Mouse (Mus musculus) T-helper 17 cell (primary cell): Measurements from ENCODE around the gene Fam240a.

Experiments
- in situ Hi-C, 2 experiments: fragments of 300-600 bp; cut with MboI, MseI; formaldehyde crosslinking; loops; 1 replicate in 1 of 2; 2 replicates in 1 of 2; pipeline ENCODE4 v1.15.1; 2025; ENCODE audit warnings: high pct_unique_total_duplicates in 2 of 2

The Fam240a gene

DNA sequence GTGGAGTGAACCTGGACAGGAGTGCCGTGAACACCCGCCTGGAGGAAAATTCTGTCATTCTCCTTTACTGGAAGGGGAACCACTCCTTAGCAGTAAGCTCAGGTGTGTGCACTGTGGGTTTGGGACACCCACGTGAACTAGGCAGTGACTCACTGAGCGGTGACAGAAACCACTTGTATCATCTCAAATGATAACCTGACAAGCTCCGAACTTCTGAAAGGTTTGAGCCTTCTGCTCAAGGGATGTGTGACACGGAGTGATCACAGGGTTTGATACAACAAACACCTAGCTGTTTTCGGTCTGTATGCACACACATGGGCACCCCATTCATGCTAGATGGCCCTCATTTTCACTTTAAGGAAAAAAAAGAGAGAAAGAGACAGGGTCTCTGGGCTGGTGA lies at the start of gene Fam240a:
Gene Fam240a (minus strand): TSS at position 76 of the 400 bp plus-strand sequence.
- in situ Hi-C loops, result loop anchor here in 1 of 2 experiments (25.0 kb wide), 1 partner anchor 1854 kb away; the partner anchor contains the start of genes Atrip and Trex1

DNA sequence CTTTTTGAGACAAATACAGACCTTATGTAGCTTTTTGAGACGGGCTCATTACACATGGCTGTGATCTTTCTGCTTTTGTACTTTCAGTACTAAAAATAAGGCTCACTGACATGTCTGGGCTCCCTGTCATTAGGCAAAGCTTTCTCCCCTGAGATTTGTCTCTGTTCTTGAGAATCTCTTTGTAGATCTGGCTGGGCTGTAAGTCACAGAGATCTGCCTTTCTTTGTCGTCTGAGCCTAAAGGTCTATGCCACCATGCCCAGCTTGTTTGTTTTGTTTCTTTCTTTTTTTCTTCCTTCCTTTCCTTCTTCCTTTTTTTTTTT lies 49.2 kb upstream of the Fam240a start:
- in situ Hi-C loops, result no loop called here

DNA sequence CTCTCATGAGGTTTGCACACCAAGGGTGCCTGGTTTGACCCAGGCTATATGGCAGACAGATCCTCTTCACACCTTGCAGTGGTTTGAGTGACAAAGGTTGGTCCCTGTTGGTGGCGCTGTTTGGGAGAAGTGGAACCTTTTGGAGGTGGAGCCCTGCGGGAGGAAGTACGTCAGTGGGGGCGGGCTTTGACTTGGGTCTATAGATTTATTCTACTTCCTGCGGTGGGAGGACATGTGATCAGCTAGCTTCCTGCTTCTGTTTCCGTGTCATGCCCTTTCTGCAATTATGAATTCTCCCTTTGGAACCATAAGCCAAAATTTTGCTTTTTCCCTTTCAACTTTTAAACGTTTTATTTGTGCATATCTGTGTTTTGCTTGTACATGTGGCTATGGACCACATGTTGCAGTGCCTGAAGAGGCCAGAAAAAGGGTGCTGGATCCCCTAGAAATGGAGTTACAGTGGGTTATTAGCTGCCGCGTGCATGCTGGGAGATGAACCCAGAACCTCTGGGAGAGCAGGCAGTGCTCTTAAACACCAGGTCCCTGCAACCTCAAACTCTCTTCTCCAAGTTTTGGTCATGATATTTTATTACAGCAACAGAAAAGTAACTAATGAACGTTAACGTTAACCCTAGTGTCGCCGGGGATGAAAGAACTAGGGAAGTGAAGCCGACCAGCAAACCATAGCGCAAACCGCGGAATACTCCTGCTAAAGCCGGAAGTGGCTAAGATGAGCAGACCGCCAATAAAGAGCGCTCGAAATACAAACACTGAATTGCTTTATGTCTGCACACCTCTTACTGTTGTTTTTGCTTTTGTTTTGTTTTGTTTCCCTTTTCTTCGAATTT lies 48.6 kb upstream of the Fam240a start:
- in situ Hi-C loops, result no loop called here

DNA sequence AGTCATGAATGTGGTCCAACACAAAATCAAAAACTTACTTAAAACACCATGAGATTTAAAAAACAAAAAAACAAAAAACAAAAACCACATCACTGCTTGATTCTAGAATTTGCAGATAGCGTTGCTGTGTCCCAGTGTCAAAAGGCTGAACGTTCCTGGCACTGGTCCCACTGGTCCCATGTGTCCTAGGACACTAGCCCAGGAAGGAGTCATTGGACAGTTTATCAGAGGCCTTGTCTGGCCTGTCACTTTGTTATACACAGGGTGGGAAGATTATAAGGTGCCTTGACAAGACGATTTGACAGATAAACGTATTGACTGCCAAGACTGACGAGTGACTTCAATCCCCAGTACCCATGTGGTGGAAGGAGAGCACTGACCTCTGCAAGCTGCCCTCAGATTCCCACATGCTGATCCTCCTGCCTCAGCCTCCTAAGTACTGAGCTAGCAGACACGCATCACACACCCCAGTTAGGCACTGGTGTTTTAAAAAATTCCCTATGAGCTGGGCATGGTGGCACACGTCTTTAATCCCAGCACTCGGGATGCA lies 47.0 kb upstream of the Fam240a start:
- in situ Hi-C loops, result no loop called here

DNA sequence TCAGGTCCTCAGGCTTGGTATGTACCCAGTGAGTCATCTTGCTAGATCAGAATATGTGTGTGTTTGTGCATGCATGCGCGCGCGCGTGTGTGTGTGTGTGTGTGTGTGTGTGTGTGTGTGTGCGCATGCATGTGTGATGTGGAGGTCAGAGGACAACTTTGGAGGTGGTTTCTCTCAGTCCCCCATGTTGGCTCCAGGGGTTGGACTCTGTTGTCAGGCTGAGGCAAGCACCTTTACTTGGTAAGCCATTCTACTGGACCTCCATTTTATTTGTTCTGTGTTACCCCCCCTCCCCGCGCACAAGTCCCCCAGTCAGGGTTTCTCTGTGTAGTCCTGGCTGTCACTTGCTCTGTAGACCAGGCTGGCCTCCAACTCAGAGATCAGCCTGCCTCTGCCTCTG lies 44.7 kb upstream of the Fam240a start:
- in situ Hi-C loops, result no loop called here

DNA sequence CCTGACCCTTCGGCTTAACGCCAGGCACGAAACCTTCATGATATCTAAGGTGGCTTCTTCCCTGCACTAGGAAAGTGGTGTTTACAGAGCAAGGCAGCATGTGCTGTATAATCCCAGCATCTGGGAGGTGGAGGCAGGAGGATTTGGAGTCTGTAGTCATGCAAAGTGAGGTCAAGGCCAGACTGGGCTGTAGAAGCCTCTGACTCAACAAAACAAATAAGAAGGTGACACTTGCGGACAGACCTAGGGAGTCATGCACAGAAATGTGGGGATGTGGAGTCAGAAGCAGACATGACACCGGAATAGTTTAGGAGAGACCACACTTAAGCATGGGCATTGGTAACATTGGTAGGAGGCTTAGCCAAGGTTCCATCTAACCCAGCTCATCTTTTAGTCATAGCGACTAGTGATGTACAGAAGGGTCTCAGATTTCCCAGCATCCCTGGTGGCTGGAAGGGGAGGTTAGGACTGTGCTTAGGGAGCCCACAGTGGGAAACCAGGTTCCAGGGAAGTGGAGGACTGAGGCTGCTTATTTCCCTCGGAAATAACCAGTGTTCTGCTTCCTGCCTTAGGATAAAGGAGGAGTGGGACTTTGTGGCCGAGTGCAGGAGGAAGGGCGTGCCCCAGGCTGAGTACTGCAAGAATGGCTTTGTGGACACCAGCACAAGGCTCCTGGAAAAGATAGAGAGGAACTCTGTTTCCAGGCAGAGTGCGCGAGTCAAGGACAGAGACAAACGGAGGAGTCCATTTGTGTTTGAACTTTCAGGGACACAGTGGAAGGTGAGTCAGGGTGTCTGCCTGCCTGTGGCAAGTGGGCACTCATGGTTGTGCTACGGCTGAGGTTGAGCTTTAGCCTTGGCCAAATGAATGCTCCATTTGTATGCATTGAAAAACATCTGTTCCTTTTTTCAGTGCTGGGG lies 43.8 kb upstream of the Fam240a start:
- in situ Hi-C loops, result no loop called here

DNA sequence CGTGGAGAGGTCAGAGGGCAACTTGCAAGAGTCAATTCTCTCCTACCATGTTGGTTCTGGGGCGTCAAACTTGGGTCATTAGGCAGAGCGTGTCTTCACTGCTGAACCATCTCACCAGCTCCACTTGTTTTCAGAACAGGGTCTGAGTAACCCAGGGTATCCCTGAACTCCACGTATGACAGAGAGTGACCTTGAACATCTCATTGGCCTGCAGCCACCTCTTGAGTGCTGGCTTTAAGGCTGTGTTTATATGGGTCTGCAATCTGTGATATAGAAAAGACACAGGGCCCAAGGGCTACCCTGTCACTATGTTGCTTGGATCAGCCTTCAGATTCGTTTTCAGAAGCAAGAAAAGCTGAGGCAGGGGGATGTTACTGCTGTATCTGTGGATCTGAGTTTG lies 43.0 kb upstream of the Fam240a start:
- in situ Hi-C loops, result no loop called here

DNA sequence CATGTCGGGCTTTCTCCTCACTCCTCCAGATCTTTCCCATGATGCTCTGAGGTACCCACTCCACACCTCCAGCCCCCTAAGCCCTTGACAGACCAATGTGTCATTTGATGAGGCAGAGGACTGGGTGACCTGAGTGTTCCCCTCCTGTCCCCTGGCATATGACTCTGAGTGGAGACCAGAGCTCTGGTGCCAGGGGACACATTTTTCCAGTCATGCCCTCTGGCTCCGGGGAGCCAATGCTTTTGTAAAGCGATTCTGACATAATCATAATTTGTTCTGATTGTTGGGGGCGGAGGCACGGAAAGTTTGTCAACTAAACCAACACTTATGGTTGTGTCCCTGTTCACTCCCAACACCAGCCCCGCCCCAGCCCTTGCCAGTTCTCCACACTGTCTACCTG lies 39.3 kb upstream of the Fam240a start:
- in situ Hi-C loops, result no loop called here

DNA sequence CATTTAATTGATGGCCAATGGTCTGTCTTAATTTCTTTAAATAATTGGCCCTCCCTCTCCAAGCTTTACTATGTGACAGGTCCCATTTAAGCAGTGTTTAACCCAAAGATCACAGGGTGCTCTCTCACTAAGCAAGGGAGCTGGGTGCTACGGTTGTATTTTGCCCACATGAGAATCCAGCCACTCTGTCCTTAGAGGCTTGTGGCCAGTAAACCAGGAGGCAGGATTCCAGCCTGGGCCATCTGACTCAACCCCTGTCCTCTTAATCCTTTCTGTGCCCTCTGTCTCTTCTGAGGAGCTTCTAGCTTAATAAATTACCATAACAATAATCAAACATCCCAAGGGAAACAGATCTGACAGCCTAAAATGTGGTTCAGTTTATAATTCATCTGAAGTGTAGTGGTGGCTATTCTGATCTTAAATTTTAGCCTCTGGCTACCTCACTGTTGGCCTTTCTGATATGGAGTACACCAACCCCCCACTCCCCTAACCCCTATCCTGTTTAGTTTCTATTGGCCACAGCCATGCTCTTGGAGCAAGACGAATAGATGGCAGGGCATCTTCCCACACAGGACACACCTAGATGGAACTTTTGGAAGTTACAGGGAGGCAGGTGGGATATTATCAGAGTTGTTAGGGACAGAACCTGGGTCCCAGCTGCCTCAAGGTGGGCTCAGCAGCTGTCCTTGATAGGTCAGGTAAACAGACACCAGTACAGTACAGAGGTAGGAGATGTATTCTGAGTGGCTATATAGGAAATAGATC lies 38.2 kb upstream of the Fam240a start:
- in situ Hi-C loops, result no loop called here

DNA sequence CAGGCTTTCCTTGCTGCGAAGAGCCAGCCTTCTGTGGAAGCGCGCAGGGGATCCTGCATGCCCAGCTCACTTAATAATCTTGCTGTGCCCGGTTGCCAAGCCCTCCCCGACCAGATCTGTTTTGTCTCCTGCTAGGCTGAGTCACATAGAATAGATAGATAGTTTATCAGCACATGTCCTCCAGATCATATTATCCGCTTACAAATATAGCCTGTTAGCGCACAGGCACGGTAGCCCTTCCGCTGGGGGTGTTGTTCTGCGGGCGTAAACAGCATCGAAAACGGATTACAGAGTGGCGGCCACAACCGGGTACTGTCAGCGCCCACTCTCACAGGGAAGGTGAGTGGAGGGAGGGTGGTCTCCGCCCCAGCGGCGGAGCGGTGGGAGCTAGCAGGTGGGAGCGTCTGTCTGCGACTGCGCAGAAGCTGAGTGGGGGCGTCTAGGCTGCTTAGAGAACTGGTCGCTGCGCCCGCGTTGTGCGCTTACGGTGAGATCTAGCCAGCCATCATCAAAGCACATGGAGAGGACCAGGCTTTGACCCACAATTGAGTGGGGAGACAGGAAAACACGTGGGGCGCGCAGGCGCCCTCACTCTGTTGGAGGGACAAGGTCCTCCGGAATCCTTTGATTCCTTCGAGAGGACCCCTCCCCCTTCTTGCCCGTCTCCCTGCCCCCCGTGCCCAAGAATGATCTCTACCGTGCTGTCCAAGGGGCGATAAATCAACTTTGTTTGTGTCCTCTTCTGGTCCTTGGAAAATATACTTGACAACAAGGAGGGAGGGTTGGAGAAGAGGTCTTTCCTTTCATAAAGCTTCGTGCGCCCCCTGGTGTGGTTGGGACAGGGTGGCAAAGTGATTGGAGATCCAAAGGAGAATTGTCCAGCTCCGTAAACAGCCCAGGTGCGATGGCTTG lies 37.1 kb upstream of the Fam240a start:
- in situ Hi-C loops, result no loop called here

DNA sequence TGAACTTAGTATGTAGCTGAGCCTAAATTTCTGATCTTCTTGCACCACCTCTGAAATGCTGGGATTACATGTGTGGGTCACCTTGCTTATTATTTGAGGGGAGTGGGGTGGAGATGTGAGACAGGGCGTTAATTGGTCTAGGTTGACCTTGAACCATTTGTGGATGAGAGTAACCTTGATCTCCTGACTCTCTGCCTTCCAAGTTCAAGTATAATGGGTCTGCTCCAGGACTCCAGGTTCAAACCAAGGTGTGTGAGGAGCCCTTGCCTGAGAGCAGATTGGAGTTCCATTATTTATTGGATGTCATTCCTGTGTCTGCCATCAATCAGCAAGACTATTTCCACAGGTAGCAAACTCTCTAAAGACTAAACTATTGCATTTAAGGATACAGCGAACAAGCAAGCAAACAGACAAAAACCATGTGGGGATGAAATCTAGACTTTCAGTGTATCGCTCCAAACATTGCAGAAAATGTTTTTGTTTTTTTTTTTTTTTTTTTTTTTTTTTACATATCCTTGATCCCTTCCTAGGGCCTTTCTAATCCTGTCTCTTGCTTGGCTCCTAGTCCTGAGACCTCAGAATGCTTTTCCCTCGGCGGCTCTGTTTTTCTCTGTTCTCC lies 36.4 kb upstream of the Fam240a start:
- in situ Hi-C loops, result no loop called here

DNA sequence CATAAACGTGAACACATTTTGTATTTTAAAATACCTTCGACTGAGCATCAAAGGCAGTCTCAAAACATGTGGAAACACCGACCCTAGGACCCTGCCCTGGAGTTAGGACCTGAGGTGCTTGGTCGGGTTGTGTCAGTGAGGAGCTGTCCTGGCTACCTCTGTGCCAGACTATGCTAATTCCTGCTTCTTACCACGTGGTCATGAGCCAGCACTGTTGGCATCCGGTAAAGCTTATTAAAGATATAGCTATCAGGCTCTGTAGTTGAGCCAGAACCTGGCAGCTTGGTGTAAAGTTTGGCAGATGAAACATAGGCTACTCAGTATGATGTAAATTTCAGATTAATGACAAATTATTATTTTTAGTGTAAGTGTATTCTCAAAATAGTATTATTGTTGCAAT lies 35.7 kb upstream of the Fam240a start:
- in situ Hi-C loops, result no loop called here

DNA sequence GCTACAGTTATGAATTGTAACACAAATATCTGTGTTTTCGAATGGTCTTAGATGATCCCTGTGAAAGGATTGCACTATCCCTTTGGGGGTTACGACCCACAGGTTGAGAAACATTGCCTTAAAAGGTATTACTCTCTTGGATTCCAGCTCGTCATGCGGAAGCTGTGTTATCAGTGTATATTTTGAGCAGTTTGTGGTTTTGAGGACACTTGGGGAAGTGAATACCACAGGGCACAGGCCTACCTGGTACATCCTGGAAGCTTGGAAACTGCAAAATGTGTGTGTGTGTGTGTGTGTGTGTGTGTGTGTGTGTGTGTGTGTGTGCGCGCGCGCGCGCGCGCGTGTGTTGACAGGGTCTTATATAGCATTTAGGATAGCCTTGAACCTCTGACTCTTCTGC lies 35.2 kb upstream of the Fam240a start:
- in situ Hi-C loops, result no loop called here

DNA sequence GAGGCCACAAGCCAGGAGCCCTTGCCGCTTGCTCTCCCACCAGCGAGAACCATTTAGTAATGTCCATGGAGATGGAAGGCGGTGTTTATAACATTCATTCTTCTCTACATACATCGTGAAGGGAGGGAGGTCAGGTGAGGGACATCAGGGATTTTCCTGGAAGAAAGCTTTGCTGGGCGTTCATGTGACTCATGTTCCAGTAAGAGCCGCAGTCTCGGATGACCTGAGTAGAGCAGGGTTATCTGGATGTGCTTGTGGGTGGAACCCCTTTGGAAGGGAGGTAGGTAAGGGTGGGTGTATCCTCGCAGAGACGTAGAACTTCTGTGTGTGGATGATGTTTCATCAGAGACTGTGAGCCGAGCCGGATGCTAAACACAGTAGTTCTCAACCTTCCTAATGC lies 34.7 kb upstream of the Fam240a start, which contains the start of gene Lrrc2:
Gene Lrrc2 (plus strand): TSS at position 149 of the 400 bp plus-strand sequence.
- in situ Hi-C loops, result no loop called here

DNA sequence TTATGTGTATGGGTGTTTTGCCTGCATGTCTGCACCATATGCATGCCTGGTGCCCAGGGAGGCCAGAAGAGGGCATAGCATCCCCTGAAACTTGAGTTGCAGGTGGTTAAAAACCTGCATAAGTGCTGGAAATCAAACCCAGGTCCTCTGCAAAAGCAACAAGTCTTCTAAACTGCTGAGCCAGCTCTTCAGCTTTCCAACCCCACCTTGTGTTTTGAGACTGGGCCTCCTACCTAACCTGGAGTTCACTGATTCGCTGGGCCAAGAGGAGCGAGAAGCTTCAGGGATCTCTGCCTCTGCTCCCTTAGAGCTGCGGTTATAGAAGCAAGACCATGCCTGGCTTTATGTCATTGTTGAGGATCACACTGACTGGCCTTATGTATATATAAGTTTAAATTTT lies 33.4 kb upstream of the Fam240a start:
- in situ Hi-C loops, result no loop called here

DNA sequence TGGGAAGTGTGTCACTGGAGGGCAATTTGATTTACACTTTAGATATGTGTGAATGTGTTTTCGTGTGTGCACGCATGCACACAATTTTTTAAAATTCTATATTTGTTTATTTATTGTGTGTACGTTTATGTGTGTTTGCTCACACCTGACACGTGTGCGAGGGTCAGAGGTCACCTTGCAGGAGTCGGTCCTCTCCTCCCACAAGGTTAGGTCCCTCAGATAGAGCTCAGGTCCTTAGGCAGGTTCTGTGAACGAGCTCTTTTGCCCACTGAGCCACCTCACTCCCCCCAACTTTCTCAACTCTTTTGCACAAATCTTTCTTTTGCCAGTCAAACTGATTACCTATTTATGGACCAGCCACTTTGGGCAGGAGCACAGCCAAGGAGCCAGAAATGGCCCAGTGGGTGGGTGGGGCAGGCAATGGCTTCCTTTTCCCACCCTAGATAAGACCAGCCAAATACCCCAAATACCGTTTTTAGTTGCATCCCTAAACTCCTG lies 32.2 kb upstream of the Fam240a start:
- in situ Hi-C loops, result no loop called here

DNA sequence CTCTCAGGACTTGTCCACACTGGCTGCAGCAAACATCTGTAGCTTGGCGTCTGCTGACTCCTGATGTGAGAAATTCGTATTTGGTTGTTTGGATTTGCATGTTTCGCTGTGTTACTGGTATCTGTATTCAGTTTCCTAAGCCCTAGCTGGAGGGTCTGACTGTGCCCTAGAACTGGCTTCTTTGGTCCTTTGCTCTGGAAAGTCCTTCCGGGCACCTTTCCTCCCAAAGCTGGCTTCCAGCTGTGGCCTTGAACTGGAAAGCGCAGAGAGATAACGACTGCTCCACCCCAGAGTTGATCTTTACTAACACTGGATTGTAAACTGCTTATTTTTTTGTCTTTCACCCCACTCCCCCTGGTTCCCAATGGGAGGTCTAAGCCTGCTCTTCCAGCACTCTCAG lies 31.2 kb upstream of the Fam240a start:
- in situ Hi-C loops, result no loop called here

DNA sequence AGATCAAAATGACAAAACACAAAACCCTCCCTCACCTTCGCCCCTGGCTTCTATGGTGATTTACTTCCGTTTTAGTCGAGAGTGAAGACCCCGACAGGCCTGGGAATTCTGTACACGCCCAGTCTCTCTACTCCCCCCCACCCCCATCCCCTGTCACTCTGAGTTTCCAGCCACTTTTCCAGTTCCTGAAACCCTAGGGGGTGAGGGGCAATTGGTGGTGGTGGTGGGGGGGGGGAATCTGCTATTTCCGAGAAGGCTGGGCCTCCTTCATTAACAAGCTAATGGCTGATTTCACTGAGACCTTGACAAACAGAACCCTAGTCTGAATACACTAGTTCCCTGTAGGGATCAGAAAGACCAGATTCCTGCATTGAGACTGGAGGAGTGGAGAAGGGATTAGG lies 30.6 kb upstream of the Fam240a start:
- in situ Hi-C loops, result no loop called here

DNA sequence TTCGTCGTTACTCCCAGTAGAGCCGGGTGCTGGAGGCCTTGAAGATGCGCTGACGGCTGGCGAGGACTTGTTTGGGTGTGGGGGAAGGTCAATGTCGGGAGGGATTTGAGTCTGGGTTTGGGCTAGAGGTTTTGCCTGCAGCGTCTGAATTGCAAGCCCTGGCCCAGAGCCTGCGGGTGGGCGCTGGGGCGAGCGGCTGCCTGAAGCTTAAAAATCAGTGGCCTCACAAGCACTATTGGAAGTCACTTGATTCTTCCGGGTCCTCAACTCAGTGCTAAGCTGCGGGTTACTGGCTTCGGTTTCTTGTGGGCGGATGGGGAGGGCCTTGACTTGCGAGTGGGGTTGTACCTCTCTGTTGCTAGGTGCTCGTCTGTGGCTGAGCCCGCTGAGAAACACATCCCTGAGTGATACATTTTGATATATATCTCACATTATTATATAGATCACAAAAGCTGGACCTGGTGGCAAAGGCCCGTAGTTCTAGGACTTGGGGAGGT lies 29.9 kb upstream of the Fam240a start:
- in situ Hi-C loops, result no loop called here

DNA sequence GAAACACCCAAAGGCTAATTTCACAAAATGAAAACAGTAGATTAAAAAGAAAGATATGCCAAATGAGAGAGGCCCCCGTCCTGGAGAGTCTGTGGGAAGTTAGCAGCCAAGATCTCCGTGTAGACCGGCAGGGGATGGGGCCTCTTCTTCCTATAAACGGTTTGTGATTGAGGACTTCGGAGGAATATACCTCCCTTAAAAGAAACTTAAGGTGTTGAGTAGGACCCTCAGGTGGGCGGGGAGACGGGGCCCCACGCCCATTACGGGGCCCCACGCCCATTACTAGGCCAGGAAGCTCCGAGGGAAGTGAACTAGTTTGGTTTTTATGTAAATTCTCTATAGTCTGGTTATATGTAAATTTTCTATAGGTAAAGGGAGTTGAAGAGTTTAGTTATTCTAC lies 29.3 kb upstream of the Fam240a start, which contains the start of gene Tdgf1:
Gene Tdgf1 (minus strand): TSS at position 233 of the 400 bp plus-strand sequence.
- in situ Hi-C loops, result no loop called here
